Mouse (Mus musculus) heart, adult 2 months (tissue): ENCODE measurements around the gene Pnkp.

ENCODE experiments used
- CTCF ChIP-seq: fragments of 200-600 bp; IDR thresholded peaks from 2 replicates; pipeline ENCODE4 v1.8.1; 2022; ENCODE audit warnings: antibody characterized with exemption, mild to moderate bottlenecking, moderate library complexity
- EP300 ChIP-seq: fragments of 200-500 bp; IDR thresholded peaks from 2 replicates; pipeline ENCODE4 v1.6.1; 2011; ENCODE audit warnings: low read depth, low read length, control low read depth; ENCODE audit not compliant: insufficient read depth
- POLR2A ChIP-seq: fragments of 200-500 bp; IDR thresholded peaks from 2 replicates; pipeline ENCODE4 v1.6.1; 2011; ENCODE audit warnings: mild to moderate bottlenecking, low read depth, low read length, control low read depth; ENCODE audit not compliant: insufficient read depth

- TF ChIP-seq CTCF (no peak), POLR2A (no peak), EP300 (no peak)
These were observed 27.7 kb downstream of the Pnkp start for GRCm38 (mm10) chr7:44884637-44885036.
